Mouse (Mus musculus) kidney, adult 2 months (tissue): ENCODE results near the gene Ube2r2. TPM values are rescaled to one million over a fixed set of nuclear protein-coding genes. Genes with fewer than 3 reads are reported as not detected.

Experiments
- DNase-seq: peaks from one replicate; pipeline ENCODE4 v3.0.0; 2021
- H3K27ac ChIP-seq: fragments of 200-500 bp; 2 replicates; pipeline ENCODE4 v1.5.1; 2012; ENCODE audit warnings: low read depth, low read length, control low read depth, inconsistent platforms; ENCODE audit not compliant: insufficient read depth
- H3K27me3 ChIP-seq: fragments of 200-500 bp; replicated peaks from 2 replicates; pipeline ENCODE4 v1.6.1; 2012; ENCODE audit warnings: mild to moderate bottlenecking, moderate library complexity, low read length, inconsistent platforms; ENCODE audit not compliant: control insufficient read depth, insufficient read depth
- H3K36me3 ChIP-seq: fragments of 200-500 bp; 2 replicates; pipeline ENCODE4 v1.6.1; 2012; ENCODE audit warnings: mild to moderate bottlenecking, moderate library complexity, low read length, inconsistent platforms; ENCODE audit not compliant: control insufficient read depth, insufficient read depth
- H3K4me1 ChIP-seq: fragments of 200-500 bp; 2 replicates; pipeline ENCODE4 v1.6.1; 2011; ENCODE audit warnings: low read length; ENCODE audit not compliant: control insufficient read depth, insufficient read depth
- H3K4me3 ChIP-seq: fragments of 200-500 bp; 2 replicates; pipeline ENCODE4 v1.5.1; 2011; ENCODE audit warnings: mild to moderate bottlenecking, low read depth, low read length, control low read depth; ENCODE audit not compliant: insufficient read depth
- CTCF ChIP-seq: fragments of 200-500 bp; conservative IDR thresholded peaks from 2 replicates; pipeline ENCODE4 v1.5.1; 2011; ENCODE audit warnings: low read depth, mild to moderate bottlenecking, control low read depth, low read length, moderate library complexity, mixed read lengths; ENCODE audit not compliant: insufficient read depth, insufficient read length
- POLR2A ChIP-seq: fragments of 200-500 bp; IDR thresholded peaks from one replicate; pipeline ENCODE4 v1.6.1; 2011; ENCODE audit warnings: low read depth, low read length, control low read depth
- WGBS: fragments of 180-500 bp; shearing (Covaris S2); methylation state at CpG from one replicate; pipeline ENCODE4 v1.1.7; 2018; 5-methylcytosine and 5-hydroxymethylcytosine counted together
- polyA plus RNA-seq: library from polyadenylated mRNA; depleted of rRNA; stranded (reverse); fragments of >200 nt; gene quantifications from 2 replicates; pipeline ENCODE4 v1.2.3, GENCODE M21; 2012

Ube2r2 gene
- polyA plus RNA-seq, 1 experiment = 67.4 TPM

GRCm38 (mm10) chr4:41174631-41175030 is 39.1 kb downstream of the Ube2r2 start:
- no peak for TF ChIP-seq POLR2A
- TF ChIP-seq CTCF = no peak
- Histone ChIP-seq H3K4me3 (no peak overlapping the region), H3K36me3 (no peaks in the 10 kb centered on the region; the same call in 1 of the 2 replicates), H3K27ac (no peak overlapping the region), H3K27me3 (no peaks in the 10 kb centered on the region), H3K4me1 (peaks cover 2% of the 10 kb centered on the region; the same call in 1 of the 2 replicates)
- 49% methylated on average over 2 of the region's 2 CpGs for WGBS
- DNase-seq = no peak

- Histone ChIP-seq H3K4me3 (no peak overlapping the region), H3K36me3 (no peaks in the 10 kb centered on the region; the same call in 1 of the 2 replicates), H3K4me1 (no peaks in the 10 kb centered on the region), H3K27me3 (no peaks in the 10 kb centered on the region), H3K27ac (no peak overlapping the region)
- DNase-seq = peak; percentile 15
- TF ChIP-seq POLR2A = no peak
- TF ChIP-seq CTCF = no peak
- 78% methylated on average over 15 of the region's 15 CpGs for WGBS
Measured at GRCm38 (mm10) chr4:41179825-41180725, 44.5 kb downstream of the Ube2r2 start.

GRCm38 (mm10) chr4:41189809-41190208 is 54.3 kb downstream of the Ube2r2 start:
- Histone ChIP-seq H3K4me1 (no peaks in the 10 kb centered on the region), H3K4me3 (no peak overlapping the region), H3K27ac (no peak overlapping the region), H3K27me3 (no peaks in the 10 kb centered on the region), H3K36me3 (peaks cover 4% of the 10 kb centered on the region; the same call in 1 of the 2 replicates)
- 83% methylated on average over 2 of the region's 2 CpGs for WGBS
- no peak for DNase-seq
- TF ChIP-seq POLR2A (no peak), CTCF (no peak)

- Histone ChIP-seq H3K27ac (no peak overlapping the region), H3K27me3 (no peaks in the 10 kb centered on the region), H3K4me1 (no peaks in the 10 kb centered on the region), H3K36me3 (peaks cover 4% of the 10 kb centered on the region), H3K4me3 (no peak overlapping the region)
- TF ChIP-seq POLR2A = no peak
- TF ChIP-seq CTCF = no peak
- WGBS = 60% methylated on average over 14 of the region's 14 CpGs
- DNase-seq = no peak
Measured at GRCm38 (mm10) chr4:41192544-41193512, 57.3 kb downstream of the Ube2r2 start.

GRCm38 (mm10) chr4:41195328-41195727 is 59.8 kb downstream of the Ube2r2 start:
- no peak for DNase-seq
- 88% methylated on average over 15 of the region's 15 CpGs for WGBS
- H3K4me3 ChIP-seq = no peak overlapping the region
- no peaks in the 10 kb centered on the region for H3K27me3 ChIP-seq
- H3K36me3 ChIP-seq = peaks cover 8% of the 10 kb centered on the region
- no peaks in the 10 kb centered on the region for H3K4me1 ChIP-seq
- H3K27ac ChIP-seq = no peak overlapping the region
- TF ChIP-seq POLR2A (no peak), CTCF (no peak)

- WGBS = 66% methylated on average over 3 of the region's 3 CpGs
- Histone ChIP-seq H3K4me3 (no peak overlapping the region), H3K27ac (no peak overlapping the region), H3K36me3 (peaks cover 4% of the 10 kb centered on the region), H3K27me3 (no peaks in the 10 kb centered on the region), H3K4me1 (no peaks in the 10 kb centered on the region)
- TF ChIP-seq CTCF = no peak
- no peak for TF ChIP-seq POLR2A
- DNase-seq = peak; percentile 17
Measured at GRCm38 (mm10) chr4:41196861-41197610, 61.5 kb downstream of the Ube2r2 start.
